Mouse (Mus musculus): ENCODE measurements at regions not wholly inside any gene's neighbourhood (a gene's known extent, or its start where the extent isn't known, plus 50 kb on each side); places are given as distances from the start of the nearest gene placed in this dataset.

DNA sequence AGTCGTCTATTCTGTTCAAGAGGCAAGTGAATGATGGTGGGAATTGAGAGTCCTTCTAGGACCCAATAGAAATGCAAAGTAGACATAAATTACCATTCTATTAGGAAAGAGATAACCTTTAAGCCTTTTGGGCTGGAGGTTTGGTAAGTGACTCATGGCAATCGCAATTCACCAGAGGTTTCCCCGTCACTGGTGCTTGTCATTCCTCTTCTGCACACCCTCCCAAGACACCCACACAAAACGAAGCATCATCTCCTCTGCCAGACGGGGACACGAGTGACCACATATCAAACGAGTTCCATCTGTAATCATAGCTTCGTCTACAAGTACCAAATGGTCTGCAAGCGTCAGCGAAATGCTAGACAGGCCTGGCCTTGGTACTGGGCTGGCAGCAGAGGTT, 601.4 kb upstream of the Sox9 start:
- no peak for DNase-seq (ENCODE audit: extremely low spot score, low spot score)

DNA sequence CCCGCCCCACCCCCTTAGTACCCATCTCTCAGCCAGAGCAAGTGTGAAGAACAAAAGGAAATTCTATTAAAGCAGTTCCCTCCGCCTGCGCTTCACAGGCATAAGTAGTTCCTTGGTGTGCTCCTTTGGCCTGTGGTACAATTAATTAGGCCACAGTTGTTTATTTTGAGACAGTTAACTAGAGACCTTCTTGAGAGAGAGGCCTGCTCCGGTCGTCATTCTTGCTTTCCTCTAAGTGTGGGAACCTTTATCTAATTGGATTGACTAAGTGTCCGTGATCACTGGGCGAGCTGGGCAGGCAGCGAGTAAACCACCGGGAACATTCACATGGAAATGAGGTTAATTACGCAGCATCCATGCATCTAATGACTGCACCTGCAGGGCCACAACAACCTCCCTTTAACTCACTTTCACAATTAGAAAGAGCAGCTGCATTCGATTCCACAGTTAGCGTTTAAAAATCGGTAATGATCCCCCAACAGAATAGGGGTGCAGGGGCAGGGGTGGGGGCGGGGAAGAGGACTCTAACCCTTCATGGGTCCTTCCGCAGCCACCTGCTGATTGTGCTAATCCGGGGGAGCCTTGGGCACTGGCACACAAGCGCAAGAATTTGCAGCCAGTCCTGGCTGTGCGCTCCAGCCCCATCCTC, 584.3 kb upstream of the Sox9 start:
- no peak for DNase-seq (ENCODE audit: extremely low spot score, low spot score)

DNA sequence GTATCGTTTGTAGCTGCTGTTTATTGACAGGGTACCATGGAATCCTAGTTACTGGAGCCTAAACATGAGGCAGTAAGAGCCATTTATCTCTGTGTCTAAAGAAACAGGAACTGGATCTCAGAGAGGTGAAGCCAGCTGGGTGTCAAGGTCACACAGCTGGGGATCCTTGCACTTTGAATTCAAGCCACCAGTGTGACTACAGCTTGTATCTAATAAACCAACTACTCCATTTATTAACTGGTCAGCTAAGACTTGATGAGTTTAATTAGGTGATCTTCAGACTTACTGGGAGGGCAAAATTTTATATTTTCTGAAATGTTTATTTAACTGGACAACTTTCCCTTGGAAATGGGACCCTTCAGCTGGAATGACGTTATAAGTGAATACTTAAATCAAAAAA, 577.5 kb upstream of the Sox9 start:
- DNase-seq (ENCODE audit: extremely low spot score, low spot score): no peak

DNA sequence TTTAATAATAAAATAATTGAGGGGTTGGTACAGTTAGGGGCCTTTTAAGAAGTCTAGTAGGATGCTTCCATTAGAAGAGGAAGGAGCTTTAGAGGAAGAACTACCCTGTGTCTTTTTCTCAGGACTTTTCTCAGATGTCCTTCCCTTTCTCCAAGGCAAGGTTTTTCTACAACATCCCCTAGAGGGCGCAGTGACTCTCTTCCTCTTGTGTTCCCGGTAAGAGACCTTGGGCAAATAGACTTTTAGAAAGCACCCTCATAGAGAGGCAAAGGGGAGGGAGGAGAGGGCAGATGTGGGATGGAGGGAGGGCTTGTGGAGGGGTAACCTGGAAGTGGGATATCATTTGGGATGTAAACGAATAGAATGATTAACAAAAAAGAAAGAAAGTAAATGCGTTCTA, 572.6 kb upstream of the Sox9 start:
- DNase-seq (ENCODE audit: extremely low spot score, low spot score): peak; percentile 43

DNA sequence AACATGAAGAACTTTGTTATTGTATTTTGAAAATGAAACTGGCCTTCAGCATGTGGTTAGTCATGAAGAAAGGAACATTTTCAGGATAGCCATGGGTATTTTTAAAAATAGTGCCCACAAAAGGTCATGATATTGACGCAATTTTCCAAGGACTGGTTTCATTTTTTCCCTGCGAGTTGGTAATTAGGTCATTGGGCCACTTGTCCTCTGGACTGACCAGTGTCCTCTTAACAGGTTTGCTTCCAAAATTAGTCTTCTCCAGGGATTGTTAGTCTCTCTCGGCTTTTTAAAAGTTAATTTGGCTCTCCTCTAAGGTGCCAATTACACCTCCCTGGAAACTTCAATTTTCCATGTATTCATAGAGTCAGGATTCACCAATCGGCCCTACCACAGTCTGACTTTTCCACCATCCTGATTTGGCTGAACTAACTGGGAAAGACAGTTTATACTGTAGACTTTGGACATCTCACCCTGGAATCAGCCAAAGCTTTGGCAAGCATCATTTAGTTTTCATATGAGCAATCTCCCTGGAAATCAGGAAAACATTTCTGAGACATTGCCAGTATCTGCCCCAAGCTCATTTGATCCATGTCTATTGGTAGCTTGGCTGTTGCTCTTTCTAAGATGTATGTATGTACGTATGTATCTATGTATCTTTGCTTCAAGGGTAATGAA, 562.8 kb upstream of the Sox9 start:
- no peak for DNase-seq (ENCODE audit: extremely low spot score, low spot score)

DNA sequence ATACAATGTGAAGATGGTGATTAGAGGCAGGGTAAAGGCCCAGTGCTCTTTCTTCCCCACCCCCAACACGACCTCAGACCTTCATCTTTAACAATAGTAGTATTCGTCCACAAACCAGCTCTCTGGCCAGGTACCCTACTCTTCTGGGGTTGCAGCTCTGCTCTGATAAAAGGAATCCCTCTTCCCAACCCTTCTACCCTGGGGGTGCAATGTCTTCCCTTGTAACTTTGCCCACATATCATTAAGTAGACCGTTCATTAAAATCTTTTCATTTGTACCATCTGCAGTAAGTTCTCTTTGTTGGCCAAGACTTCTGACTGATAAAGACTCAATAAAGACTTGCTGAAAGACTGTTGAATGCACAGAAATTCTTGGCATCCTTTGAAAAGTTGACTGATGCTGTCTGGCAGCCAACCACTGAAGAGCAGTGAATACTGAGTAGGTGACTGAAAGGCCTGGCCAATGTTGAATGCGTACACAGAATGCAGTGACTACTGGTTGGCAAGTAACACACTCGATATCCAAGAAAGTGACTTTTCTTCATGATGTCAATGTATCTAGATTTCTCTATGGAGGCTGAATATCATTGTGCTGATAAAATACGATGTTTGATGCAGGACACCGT, 547.4 kb upstream of the Sox9 start:
- DNase-seq (ENCODE audit: extremely low spot score, low spot score): no peak

DNA sequence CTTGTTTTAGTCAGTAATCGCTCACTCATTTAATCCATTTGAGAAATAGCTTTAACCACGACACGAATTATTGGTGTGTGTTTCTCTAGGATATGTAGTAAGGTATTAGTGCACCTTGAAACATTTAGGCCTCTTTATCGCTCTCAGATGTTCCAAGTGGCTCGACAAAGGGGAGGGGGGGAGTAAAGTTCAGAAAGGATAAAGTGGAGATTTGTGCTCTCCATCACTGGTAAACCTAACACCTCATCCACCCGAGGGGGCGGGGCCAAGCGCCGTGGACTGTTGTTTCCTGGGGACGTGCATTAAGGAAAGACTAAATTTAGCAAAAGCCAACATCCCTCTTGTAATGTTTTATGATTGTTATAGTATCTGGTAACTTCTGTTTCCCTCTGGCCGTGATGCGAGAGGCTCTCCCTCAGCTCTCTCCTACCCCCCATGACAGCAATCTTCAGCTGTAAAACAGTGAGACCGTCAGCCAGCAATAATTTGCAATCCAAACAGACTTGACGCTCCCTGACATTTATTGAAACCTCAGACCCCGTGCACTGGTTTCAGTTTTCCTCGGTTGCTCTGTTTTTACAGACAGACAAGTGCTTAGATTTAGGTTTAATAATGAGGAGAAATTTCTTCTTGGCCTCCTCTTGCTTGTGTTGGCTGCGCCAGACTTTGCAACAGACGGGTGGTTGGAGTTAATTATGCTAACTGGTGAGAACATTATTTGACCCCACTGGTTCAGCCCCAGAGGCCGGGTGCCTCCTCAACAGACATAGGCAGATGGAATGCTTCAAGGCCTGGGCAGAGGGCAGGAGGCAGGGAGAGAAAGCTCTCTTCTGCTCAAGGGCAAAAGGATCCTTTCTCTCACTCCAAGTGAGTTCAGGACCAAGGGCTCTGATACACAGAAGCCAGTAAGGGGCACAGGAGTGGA, 542.8 kb upstream of the Sox9 start:
- DNase-seq (ENCODE audit: extremely low spot score, low spot score): no peak

DNA sequence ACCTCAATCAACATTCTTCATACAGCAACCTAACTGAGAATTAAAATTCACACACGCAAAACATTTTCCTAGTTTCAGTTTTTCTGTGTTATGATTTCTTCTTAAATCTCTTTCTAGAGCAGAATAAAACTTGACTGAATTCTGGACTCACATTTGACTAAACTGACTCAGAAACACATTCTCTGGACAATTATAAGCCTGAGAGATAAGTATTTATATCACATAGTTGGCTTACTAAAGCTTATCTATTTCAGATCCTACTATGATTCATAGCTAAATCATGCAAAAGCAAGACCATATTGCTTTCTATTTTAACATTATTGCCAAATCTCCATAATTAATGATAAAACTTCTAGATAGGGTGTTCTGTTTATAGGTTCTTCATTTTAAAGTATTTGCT, 529.5 kb upstream of the Sox9 start:
- no peak for DNase-seq (ENCODE audit: extremely low spot score, low spot score)

DNA sequence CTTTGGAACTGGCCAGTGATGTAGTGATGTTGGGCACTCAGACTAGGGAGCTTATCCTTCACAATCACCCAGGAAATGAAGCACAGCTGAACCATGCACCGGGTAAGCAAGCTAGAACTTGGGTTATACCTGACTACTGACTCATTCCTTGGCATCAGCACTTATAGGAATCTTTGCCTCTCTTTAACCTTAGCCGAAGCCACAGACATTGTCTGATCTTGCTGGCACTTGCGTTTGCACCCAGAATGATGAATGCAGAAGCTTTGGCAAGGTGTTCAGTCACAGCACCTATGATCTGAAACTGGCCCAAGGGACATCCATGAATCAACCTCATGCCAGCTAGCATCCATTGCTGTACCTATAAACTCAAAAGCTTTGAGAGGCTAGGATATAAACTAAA, 529.0 kb upstream of the Sox9 start:
- DNase-seq (ENCODE audit: extremely low spot score, low spot score): no peak

DNA sequence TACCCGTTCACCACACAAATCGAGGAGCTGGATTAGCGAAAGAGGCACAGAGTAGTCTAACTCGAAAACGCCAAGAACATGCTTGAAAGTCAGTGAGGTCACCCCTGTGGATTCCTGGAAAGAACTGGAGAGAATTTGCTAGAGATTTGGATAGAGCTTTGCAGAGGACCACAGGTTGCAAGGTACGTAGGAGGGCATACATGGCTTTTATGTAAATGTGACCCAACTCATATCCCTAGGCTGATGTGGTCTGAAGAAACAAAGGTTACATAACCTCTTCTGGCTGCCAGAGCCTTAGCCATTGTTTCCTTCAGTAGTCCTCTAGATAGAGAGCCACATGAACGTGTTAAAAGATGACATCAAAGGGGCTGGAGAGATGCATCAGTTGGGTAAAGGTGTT, 525.7 kb upstream of the Sox9 start:
- DNase-seq (ENCODE audit: extremely low spot score, low spot score): no peak

DNA sequence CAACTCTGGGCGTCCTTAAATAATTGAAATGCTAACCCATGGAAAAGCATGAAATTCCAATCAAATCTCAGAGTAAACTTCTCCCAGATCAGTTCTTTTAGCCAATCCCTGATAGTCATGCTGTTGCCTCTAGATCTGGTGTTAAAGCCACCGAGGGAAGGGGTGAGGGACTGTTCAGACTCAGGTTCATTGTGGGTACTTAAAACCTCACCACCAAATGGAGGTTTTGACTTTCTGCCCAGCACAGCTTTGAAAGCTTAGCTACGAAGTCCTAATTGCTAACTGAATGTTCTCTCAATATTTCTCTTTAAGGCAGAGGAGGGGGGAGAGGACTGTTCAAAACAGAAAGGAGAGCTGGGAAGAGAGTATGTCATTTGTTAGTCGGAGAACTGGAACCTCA, 517.9 kb upstream of the Sox9 start:
- DNase-seq (ENCODE audit: extremely low spot score, low spot score): no peak

DNA sequence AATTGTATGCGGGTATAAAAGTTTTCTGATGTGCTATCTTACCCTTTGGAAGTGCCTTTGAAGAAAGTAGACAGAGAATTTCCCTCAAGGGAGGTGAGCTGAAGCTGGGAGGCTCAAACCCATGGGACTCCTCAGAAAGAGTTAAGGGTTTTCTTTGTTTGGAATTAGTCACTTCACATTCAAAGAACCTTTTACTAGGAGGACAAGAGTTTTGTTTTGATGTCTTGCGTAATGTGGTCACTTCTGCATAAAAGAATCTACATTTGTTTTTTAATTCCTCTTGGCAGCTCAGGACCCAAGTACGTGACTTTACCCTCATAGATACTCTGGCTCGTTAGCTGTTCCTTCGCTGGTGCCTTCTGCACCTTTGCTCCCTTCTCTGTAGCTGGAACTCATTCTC, 511.1 kb upstream of the Sox9 start:
- DNase-seq (ENCODE audit: extremely low spot score, low spot score): no peak

DNA sequence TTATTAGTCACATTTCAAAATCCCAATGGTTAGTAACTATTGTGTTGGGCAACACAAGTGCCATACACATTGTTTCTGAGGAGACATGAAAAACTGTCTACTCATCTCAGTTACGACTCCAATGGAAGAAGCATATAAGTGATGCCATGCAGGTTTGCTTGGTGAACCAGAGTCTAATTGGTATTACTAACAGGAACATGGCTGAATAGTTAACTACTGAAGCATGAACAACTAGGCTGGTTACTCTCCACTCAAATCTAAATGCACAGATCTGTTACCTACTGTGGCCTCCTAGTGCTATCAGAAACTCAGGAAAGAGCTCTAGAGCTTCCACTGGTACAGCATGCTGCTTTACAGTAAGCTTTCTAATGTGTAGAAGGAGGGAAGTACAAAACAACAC, 503.5 kb upstream of the Sox9 start:
- DNase-seq (ENCODE audit: extremely low spot score, low spot score): no peak

DNA sequence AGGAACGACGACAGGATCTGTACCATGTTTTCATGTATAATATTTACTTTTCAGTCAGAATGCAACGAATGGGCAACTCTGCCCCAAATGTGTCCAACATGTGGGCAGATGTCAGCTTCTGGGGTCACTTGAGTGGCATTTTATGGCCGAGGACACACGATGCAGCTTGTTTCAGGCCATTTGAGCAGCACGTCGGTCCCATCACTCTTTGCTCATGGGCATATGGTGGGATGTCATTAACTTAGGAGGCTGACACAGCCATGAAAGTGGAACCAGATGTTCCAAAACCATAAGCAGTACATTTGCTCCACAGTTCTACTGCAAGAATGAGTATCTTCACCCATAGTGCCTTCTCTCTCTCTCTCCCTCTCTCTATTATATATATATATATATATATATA, 499.1 kb upstream of the Sox9 start:
- DNase-seq (ENCODE audit: extremely low spot score, low spot score): peak; percentile 42

DNA sequence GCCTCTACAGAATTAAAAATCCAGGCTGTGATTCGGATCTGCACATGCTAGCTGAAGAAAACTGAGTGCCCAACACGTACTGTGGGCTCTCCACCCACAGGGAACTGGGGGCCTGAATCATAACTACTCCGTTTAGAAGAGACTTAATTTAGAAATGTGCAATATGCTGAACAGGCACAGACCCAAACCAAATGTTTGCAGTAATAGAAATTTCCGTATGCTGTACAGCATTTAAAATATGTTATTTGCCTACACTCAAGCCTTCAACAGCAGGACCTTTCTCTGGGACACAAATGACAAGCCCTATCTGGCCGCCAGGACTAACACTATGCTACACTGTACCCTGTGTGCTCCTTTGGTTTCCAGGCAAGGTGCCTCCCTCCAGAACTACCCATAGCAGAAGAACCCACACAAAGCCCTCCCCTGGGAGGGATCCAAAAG, 483.1 kb upstream of the Sox9 start:
- no peak for DNase-seq (ENCODE audit: extremely low spot score, low spot score)

DNA sequence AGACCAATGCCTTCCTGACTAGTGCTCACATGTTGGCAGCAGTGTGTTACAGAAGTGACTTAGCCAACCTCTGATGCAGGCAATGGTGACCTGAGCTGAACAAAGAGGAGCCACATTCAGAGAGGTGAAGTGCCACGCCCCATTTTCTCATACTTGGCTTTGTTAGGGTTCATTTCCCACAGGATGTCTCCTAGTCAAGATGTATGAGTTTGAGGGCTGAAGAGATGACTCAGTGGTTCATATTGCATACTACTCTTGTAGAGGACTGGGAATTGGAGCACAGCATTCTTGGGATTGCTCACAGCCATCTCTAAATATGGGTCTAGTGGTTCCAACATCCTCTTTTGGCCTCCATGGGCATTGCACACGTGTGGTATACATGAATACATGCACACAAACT, 478.9 kb upstream of the Sox9 start:
- no peak for DNase-seq (ENCODE audit: extremely low spot score, low spot score)

DNA sequence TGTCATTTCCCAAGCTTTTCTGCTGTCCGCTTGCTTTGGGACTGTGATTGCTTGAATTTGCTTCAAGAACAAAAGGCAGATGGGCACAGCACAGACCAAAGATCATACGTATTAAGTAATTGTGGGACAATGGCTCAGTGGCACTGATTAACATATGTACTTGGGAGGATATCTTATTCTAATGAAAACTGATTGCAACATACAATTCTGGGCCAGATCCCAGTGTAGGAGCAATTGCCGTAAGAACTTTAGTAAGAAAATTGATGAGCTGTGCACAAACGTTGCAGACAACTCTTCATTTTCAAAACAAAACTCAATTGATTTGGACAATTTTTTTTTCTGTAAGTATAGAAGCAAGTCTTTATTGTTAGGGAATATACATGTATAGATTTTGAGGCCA, 456.2 kb upstream of the Sox9 start:
- DNase-seq (ENCODE audit: extremely low spot score, low spot score): no peak

DNA sequence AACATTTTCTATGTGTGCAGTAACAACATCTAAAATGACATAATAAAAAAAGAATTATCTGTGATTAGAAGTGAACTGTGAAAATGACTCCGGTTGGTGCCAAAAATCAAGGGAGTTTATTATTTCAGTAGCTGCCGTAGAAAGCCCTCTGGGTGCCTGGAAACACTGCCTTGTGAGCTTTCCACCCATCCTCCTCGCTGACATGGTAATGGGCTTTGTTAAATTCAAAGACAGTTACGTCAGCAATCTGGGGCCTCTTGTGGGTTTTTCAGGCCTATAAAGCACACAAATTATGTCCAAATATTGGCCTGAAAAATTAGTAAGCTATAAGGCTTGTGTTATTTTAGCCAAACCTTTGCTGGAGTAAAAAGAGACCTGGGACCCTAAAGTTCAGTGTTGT, 454.4 kb upstream of the Sox9 start:
- DNase-seq (ENCODE audit: extremely low spot score, low spot score): no peak

DNA sequence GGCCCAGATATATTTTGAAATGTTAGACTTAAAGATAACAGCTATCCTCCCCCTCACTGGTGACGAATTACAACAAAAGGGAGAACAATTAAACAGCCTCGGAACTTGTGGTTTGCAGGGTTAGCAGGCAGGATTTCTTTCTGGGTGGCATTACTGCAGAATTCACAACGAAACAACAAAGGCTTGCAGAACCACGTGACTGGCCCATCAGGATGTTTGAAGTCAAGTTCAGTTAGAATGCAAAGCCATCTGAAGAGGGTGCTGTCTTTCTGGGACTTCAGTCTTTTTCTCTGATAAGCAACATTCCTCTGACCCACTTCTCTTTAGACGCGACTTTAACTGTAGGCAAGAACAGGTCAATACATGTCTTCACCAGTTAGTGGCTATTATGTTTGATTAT, 436.9 kb upstream of the Sox9 start:
- DNase-seq (ENCODE audit: extremely low spot score, low spot score): no peak

DNA sequence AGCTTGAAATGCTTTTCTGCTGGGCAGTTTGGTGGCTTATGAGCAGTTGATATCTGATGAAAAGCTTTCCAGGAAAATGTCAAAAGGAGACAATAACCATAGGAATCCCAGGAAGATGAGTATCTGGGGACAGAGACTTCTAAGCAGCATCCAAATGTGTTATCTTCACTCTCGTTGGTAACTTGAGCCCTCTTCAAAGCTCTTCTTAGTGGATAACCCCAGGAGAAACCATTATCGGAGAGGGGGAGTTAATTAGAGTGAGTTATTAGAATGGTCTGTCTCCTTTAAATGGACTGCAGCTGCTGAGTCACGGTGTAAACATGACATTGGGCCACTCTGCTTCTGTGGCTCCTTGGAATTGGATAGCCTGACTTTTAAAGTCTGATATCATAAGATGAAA, 436.4 kb upstream of the Sox9 start:
- DNase-seq (ENCODE audit: extremely low spot score, low spot score): no peak

DNA sequence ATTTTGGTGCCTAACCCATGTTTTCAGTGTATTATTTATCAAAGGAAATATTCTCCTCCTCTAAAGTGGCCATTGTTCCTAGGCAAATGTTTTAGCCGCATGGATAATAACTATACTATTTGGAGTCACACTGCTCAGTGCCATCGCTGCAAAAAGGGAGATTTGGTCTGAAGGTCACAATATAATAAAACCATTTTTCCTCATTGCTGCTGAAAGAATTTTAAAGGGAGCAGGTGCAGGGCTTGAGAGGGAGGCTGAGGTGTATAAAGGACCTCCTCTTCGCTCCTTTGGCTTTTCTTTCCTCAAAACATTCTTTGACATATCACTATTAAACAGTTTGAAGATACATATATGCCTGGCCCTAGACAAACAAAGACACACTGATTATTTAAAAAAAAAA, 435.9 kb upstream of the Sox9 start:
- DNase-seq (ENCODE audit: extremely low spot score, low spot score): no peak

DNA sequence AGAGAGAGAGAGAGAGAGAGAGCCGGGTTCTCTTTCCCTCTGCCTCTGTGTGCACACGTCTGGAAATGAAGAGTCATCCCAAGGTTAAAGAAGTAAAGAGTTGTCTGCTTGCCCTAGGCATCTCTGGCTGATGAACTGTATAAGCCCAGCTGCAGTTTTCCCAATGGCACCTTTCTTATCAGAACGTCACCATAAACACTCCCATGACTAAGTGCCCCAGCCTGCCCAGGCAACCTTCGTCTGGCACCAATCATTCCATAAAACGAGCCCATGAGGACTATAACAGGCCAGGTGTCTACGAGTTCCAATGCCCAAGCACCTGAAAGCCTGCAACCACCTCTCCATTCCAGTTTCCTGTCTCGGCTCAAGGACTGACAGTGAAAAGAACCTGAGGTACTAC, 435.5 kb upstream of the Sox9 start:
- DNase-seq (ENCODE audit: extremely low spot score, low spot score): no peak
